In the genomic region with DNA sequence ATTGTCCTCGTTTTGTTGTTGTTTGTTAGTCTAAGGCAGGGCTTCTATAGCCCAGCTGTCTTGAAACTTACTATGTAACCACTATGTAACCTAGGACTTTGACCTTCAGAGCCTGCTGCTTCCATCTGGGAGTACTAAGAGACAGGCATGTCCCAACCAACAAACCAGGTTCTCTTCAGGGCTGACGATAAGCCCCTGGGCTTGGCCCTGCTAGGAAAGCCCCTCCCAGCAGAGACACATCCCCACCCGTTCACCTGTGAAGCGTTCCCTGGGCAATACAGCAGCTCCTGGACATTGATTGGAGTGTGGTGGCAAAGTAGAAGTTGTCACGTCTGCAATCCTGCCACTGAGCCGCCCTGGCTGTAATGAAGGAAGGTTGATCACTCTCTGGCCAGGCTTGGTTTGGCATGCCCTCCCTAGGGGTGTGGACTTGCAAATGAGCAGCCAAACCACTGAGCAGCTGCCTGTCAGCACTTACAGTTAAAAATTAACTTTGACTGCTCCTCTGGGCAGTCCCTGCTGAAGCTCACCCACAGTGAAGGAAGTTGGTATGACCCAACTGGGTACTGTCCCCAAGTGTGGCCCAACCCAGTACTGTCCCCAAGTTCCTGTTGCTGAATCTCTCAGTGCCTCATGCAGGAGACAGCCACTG, we compare ENCODE assay signal across 1 mouse cellular context.
TF ChIP-seq lines count a peak whose summit lies in the region.

No protein-coding gene starts in this region.

TF ChIP-seq in CH12.LX, 34 proteins besides CTCF, POLR2A, EP300 and RAD21 (continued from another document):
- TF ChIP-seq NRF1 (IDR thresholded peaks at IDR 0.05; ENCODE audit: low read depth, low read length) (0 out of 2 replicates have a peak, but pooled peaks have one; percentile 15), JUND (conservative IDR thresholded peaks at IDR 0.05; ENCODE audit: low read depth, low read length) (no peak), POLR2AphosphoS2 (IDR thresholded peaks at IDR 0.05; ENCODE audit: low read depth, low read length) (no peak), CHD1 (IDR thresholded peaks at IDR 0.05; ENCODE audit: low read depth, low read length) (peak; percentile 99), MXI1 (IDR thresholded peaks at IDR 0.05; ENCODE audit: low read depth, low read length) (0 out of 2 replicates have a peak, but pooled peaks have one; percentile 57), UBTF (IDR thresholded peaks at IDR 0.05; ENCODE audit: low read depth, low read length) (no peak), NELFE (IDR thresholded peaks at IDR 0.05; ENCODE audit: low read depth, low read length) (peak; percentile 72; the same call in 1 of the 2 replicates)
